13 mouse cellular contexts compared by ENCODE assay signal in the genomic region with DNA sequence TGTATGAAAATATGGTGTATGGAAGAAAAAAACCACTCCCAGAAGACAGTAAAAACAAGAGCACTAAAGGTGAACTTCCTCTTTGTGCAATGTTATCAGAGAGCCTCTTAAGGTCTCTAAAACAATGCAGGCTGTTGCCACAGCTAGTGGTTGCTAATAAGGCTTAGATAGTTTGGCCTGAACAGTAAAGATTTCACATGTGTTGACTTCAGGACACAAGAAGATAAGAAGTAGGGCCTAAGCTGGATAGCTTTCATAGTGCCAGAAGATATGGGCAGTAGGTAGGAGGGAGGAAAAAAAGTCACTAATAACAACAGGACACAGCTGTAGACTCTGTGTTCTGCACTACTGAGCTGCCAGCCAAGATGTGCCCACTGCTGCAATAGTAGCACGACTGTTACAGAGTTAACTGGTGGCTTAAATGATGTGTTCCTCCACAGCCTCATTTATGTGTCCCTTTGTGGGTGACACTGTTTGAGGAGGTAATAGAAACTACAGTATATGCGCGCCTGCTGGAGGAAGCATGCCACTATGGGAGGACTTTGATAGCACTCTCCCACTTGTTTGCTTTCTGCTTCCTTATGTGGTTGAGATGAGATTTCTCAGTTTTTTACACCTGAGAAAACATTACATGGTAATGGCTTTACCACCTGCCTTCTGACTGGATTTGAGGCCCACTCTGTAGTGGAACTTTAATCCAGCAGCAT. TPM values are rescaled to one million over a fixed set of nuclear protein-coding genes. Genes with fewer than 3 reads are reported as not detected.
A peak's percentile ranks its signal among the peaks of the same experiment; 100 is the strongest.
DNase-seq lines count a peak whose midpoint lies in the region; ATAC-seq and TF ChIP-seq lines count a peak whose summit lies in the region.
"Had no signal": no experiment of that assay in that cellular context is flagged by ENCODE, and none has a peak within 500 bp of the region (broad histone marks: within the 10 kb centered on the region; RNA-seq: fewer than 3 reads in every experiment).

No protein-coding gene starts in this region.

- ATAC-seq in liver, embryonic 11.5 days (replicated peaks; ENCODE audit: low FRiP score) = peak; percentile 97
- peak; percentile 94 for ATAC-seq in liver, embryonic 13.5 days (ENCODE audit: low read depth)

- H3K4me1 ChIP-seq in liver, embryonic 11.5 days (replicated peaks; ENCODE audit: control insufficient read depth, insufficient read depth, low read length) = peaks cover 10% of the 10 kb centered on the region
- peaks cover 22% of the 10 kb centered on the region for H3K4me1 ChIP-seq in liver, embryonic 13.5 days (replicated peaks)
- H3K4me1 ChIP-seq: neural tube, embryonic 15.5 days had no signal

- no peaks in the 10 kb centered on the region for H3K27me3 ChIP-seq in liver, embryonic 11.5 days (replicated peaks; ENCODE audit: control insufficient read depth, insufficient read depth, low read length)
- H3K27me3 ChIP-seq in liver, embryonic 13.5 days = no peaks in the 10 kb centered on the region
- H3K27me3 ChIP-seq in splenic B cell, adult 2 months (ENCODE audit: control insufficient read depth, insufficient read depth, low read length, poor library complexity, severe bottlenecking) = no peaks in the 10 kb centered on the region
- H3K27me3 ChIP-seq: neural tube, embryonic 15.5 days had no signal

- H3K9ac ChIP-seq in liver, embryonic 11.5 days (ENCODE audit: low read depth, low read length) = no peak overlapping the region
- no peak overlapping the region; the same call in 1 of the 2 replicates for H3K9ac ChIP-seq in liver, embryonic 13.5 days
- H3K9ac ChIP-seq: neural tube, embryonic 15.5 days had no signal

- no peak overlapping the region for H3K4me3 ChIP-seq in liver, embryonic 11.5 days (ENCODE audit: low read depth, low read length)
- no peak overlapping the region for H3K4me3 ChIP-seq in liver, embryonic 13.5 days (replicated peaks)
- no peak overlapping the region for H3K4me3 ChIP-seq in left cerebral cortex, adult 2 months
- H3K4me3 ChIP-seq: gastrocnemius, adult 2 months; neural tube, embryonic 15.5 days had no signal

- no peaks in the 10 kb centered on the region for H3K36me3 ChIP-seq in liver, embryonic 11.5 days (ENCODE audit: control insufficient read depth, insufficient read depth, low read length)
- no peaks in the 10 kb centered on the region for H3K36me3 ChIP-seq in liver, embryonic 13.5 days
- no peaks in the 10 kb centered on the region for H3K36me3 ChIP-seq in splenic B cell, adult 2 months (ENCODE audit: control insufficient read depth, insufficient read depth, low read length, poor library complexity, severe bottlenecking)
- H3K36me3 ChIP-seq: neural tube, embryonic 15.5 days had no signal

- 0 out of 2 replicates have a peak, but pooled peaks cover 4% of the 10 kb centered on the region for H3K9me3 ChIP-seq in liver, embryonic 11.5 days (ENCODE audit: control insufficient read depth, low read length)
- H3K9me3 ChIP-seq in liver, embryonic 13.5 days (replicated peaks) = no peaks in the 10 kb centered on the region
- H3K9me3 ChIP-seq: neural tube, embryonic 15.5 days had no signal

- no peak overlapping the region for H3K4me2 ChIP-seq in liver, embryonic 11.5 days
- H3K4me2 ChIP-seq in liver, embryonic 13.5 days = no peak overlapping the region
- H3K4me2 ChIP-seq: neural tube, embryonic 15.5 days had no signal

- no peak for DNase-seq in liver, embryonic 11.5 days (ENCODE audit: low spot score)
- DNase-seq in liver = no peak
- peak; percentile 56 for DNase-seq in c-Kit-positive CD71-positive TER-119-positive erythroid progenitor cells, embryonic 14.5 days (ENCODE audit: low spot score)
- peak; percentile 38 for DNase-seq in liver, embryonic 13.5 days
- DNase-seq in splenic B cell, adult 2 months (ENCODE audit: low read depth, low spot score) = peak; percentile 51
- DNase-seq in left cerebral cortex, adult 2 months (ENCODE audit: extremely low spot score in 1 of 2, low spot score in 2 of 2) = no peak
- no peak for DNase-seq in left cerebral cortex, adult 18-20 months (ENCODE audit: low spot score in 2 of 2)
- DNase-seq in thymus, postnatal 10 days (ENCODE audit: low spot score in 2 of 2) = no peak
- DNase-seq: cerebellum, adult 2 months; gastrocnemius, adult 2 months; heart, postnatal 10 days; kidney, adult 18-20 months had no signal

- 50% methylated on average over 3 of the region's 3 CpGs for WGBS in liver, embryonic 11.5 days
- WGBS in liver, embryonic 13.5 days (ENCODE audit: insufficient replicate concordance) = 31% methylated on average over 3 of the region's 3 CpGs

- intact Hi-C loops in left cerebral cortex, adult 2 months (cut with DNase I) = no loop called here

- peak overlapping the region; percentile 91 for H3K27ac ChIP-seq in liver, embryonic 11.5 days (ENCODE audit: low read depth, low read length)
- peak overlapping the region; percentile 86 for H3K27ac ChIP-seq in liver, embryonic 13.5 days
- no peak overlapping the region for H3K27ac ChIP-seq in left cerebral cortex, adult 2 months
- H3K27ac ChIP-seq: gastrocnemius, adult 2 months; neural tube, embryonic 15.5 days had no signal

- no peak for TF ChIP-seq CTCF in left cerebral cortex, adult 2 months (IDR thresholded peaks at IDR 0.05)

RNA-seq across cellular contexts. Expression of gene Pon2, which starts 17.0 kb away (rescaled TPM):
- 60.1 and 61.2 TPM in 2 replicates for polyA plus RNA-seq in liver, embryonic 11.5 days (2014; fragmentation: Nextera tagmentation; extraction: Ambion mirVana)
- polyA plus RNA-seq in liver, embryonic 13.5 days (2015; fragmentation: Nextera tagmentation; extraction: Ambion mirVana) = 52.6 and 58.3 TPM in 2 replicates
- total RNA-seq in left cerebral cortex, adult 2 months (2021) = 10 to 100 TPM; 21.0 to 21.2 TPM
- total RNA-seq in left cerebral cortex, adult 18-20 months (2021) = 10 to 100 TPM; 17.5 to 19.2 TPM

RNA-seq across cellular contexts. Expression of gene Pon3, which starts 59.1 kb away (rescaled TPM):
- polyA plus RNA-seq in liver, embryonic 11.5 days (2014; fragmentation: Nextera tagmentation; extraction: Ambion mirVana) = 17.8 and 18.5 TPM in 2 replicates
- 15.7 and 17.8 TPM in 2 replicates for polyA plus RNA-seq in liver, embryonic 13.5 days (2015; fragmentation: Nextera tagmentation; extraction: Ambion mirVana)
- total RNA-seq in left cerebral cortex, adult 2 months (2021) = 1 to 10 TPM; 2.0 to 2.5 TPM
- 1 to 10 TPM; 1.7 to 2.6 TPM for total RNA-seq in left cerebral cortex, adult 18-20 months (2021)

Comparison
In these comparisons a context has a peak if more than half of its experiments do, and no peak if none do; other contexts are left out.
1. DNase-seq: peak in c-Kit-positive CD71-positive TER-119-positive erythroid progenitor cells, embryonic 14.5 days (single experiment), liver, embryonic 13.5 days (single experiment) and splenic B cell, adult 2 months (single experiment); none in liver, embryonic 11.5 days (single experiment), liver (single experiment), left cerebral cortex, adult 2 months (0 of 2), left cerebral cortex, adult 18-20 months (0 of 2) and thymus, postnatal 10 days (0 of 2).